Mouse (Mus musculus) myocyte (in vitro differentiated cells): ENCODE measurements around the gene Pld3. TPM values are rescaled to one million over a fixed set of nuclear protein-coding genes. Genes with fewer than 3 reads are reported as not detected.

Source experiments
- H3K27me3 ChIP-seq: one replicate; pipeline ENCODE4 v1.6.1; 2011; ENCODE audit not compliant: control insufficient read depth, insufficient read depth, insufficient read length
- H3K36me3 ChIP-seq: one replicate; pipeline ENCODE4 v1.6.1; 2011; ENCODE audit not compliant: control insufficient read depth, insufficient read depth
- H3K4me2 ChIP-seq: one replicate; pipeline ENCODE4 v1.6.1; 2011; ENCODE audit warnings: low read depth, control low read depth
- H3K4me3 ChIP-seq: one replicate; pipeline ENCODE4 v1.5.1; 2011; ENCODE audit warnings: mild to moderate bottlenecking, control low read depth, moderate library complexity
- H3K79me2 ChIP-seq: one replicate; pipeline ENCODE4 v1.6.1; 2011; ENCODE audit not compliant: control insufficient read depth, insufficient read depth
- H3ac ChIP-seq: one replicate; pipeline ENCODE4 v1.6.1; 2011; ENCODE audit not compliant: control insufficient read depth, insufficient read length
- CEBPB ChIP-seq: IDR thresholded peaks from 2 replicates; pipeline ENCODE4 v1.6.1; 2011; ENCODE audit warnings: mild to moderate bottlenecking, moderate library complexity; ENCODE audit not compliant: poor library complexity, insufficient read depth, severe bottlenecking
- E2F4 ChIP-seq: IDR thresholded peaks from one replicate; pipeline ENCODE4 v1.6.1; 2011; ENCODE audit warnings: mild to moderate bottlenecking, control low read depth, moderate library complexity; ENCODE audit not compliant: insufficient read depth
- MAX ChIP-seq: IDR thresholded peaks from one replicate; pipeline ENCODE4 v1.6.1; 2011; ENCODE audit warnings: low read depth, mild to moderate bottlenecking, control low read depth
- MYOD1 ChIP-seq, 3 experiments: IDR thresholded peaks; one replicate each; pipeline ENCODE4 v1.6.1; 2011; ENCODE audit warnings: control low read depth in 2 of 3, low read depth in 2 of 3, mild to moderate bottlenecking in 2 of 3, moderate library complexity in 1 of 3; ENCODE audit not compliant: insufficient read length in 2 of 3, control insufficient read depth in 1 of 3
- MYOG ChIP-seq, 3 experiments: IDR thresholded peaks; one replicate each; pipeline ENCODE4 v1.6.1; 2011; ENCODE audit warnings: control low read depth in 2 of 3, low read depth in 2 of 3, mild to moderate bottlenecking in 2 of 3; ENCODE audit not compliant: insufficient read length in 2 of 3, control insufficient read depth in 1 of 3, insufficient read depth in 1 of 3
- POLR2A ChIP-seq: IDR thresholded peaks from one replicate; pipeline ENCODE4 v1.6.1; 2011; ENCODE audit warnings: low read depth, mild to moderate bottlenecking, control low read depth, moderate library complexity; ENCODE audit not compliant: insufficient read length
- POLR2AphosphoS2 ChIP-seq: IDR thresholded peaks from one replicate; pipeline ENCODE4 v1.6.1; 2011; ENCODE audit warnings: low read depth, control low read depth; ENCODE audit not compliant: insufficient read length
- REST ChIP-seq: IDR thresholded peaks from one replicate; pipeline ENCODE4 v1.6.1; 2011; ENCODE audit warnings: mild to moderate bottlenecking, control low read depth, moderate library complexity; ENCODE audit not compliant: insufficient read depth, insufficient read length
- SRF ChIP-seq: IDR thresholded peaks from one replicate; pipeline ENCODE4 v1.6.1; 2011; ENCODE audit warnings: low read depth; ENCODE audit not compliant: control insufficient read depth, insufficient read length
- TCF12 ChIP-seq: IDR thresholded peaks from one replicate; pipeline ENCODE4 v1.6.1; 2011; ENCODE audit warnings: mild to moderate bottlenecking, control low read depth; ENCODE audit not compliant: poor library complexity, insufficient read depth, severe bottlenecking
- TCF3 ChIP-seq: IDR thresholded peaks from one replicate; pipeline ENCODE4 v1.6.1; 2011; ENCODE audit warnings: low read depth, control low read depth; ENCODE audit not compliant: insufficient read length
- USF1 ChIP-seq: IDR thresholded peaks from one replicate; pipeline ENCODE4 v1.6.1; 2011; ENCODE audit warnings: low read depth, mild to moderate bottlenecking, control low read depth, moderate library complexity
- polyA plus RNA-seq: library from polyadenylated mRNA; unstranded; fragments of >200 nt; fragmentation: generic; extraction: Trizol; gene quantifications from one replicate; pipeline ENCODE4 v1.2.1, GENCODE M21; 2012; ENCODE audit warnings: missing spikeins

The Pld3 gene
- polyA plus RNA-seq, 1 experiment, result 132 TPM

- H3K79me2 ChIP-seq, result no peaks in the 10 kb centered on the region
- peaks cover 21% of the 10 kb centered on the region for H3K36me3 ChIP-seq
- H3K4me2 ChIP-seq, result no peak overlapping the region
- no peaks in the 10 kb centered on the region for H3K27me3 ChIP-seq
- TF ChIP-seq POLR2AphosphoS2 (no peak), MYOD1 (IDR thresholded peaks at IDR 0.05; ENCODE audit: control insufficient read depth in 1 of 3, insufficient read length in 2 of 3, low read depth in 2 of 3) (no peak), POLR2A (no peak), TCF3 (no peak), SRF (no peak), E2F4 (no peak), MAX (no peak), USF1 (no peak), TCF12 (no peak), CEBPB (no peak), REST (no peak), MYOG (IDR thresholded peaks at IDR 0.05; ENCODE audit: control insufficient read depth in 1 of 3, insufficient read depth in 1 of 3, insufficient read length in 2 of 3, low read depth in 2 of 3) (no peak)
- H3ac ChIP-seq, result no peak overlapping the region
- no peak overlapping the region for H3K4me3 ChIP-seq
Observed at GRCm38 (mm10) chr7:27572133-27572532, 19.1 kb upstream of the Pld3 start.

- TF ChIP-seq TCF12, result no peak
- TF ChIP-seq E2F4, result no peak
- no peak for TF ChIP-seq TCF3
- TF ChIP-seq CEBPB, result no peak
- TF ChIP-seq POLR2A, result no peak
- TF ChIP-seq POLR2AphosphoS2, result no peak
- no peak for TF ChIP-seq MYOD1 (IDR thresholded peaks at IDR 0.05; ENCODE audit: control insufficient read depth in 1 of 3, insufficient read length in 2 of 3, low read depth in 2 of 3)
- TF ChIP-seq SRF, result no peak
- TF ChIP-seq USF1, result no peak
- TF ChIP-seq REST, result no peak
- TF ChIP-seq MYOG (IDR thresholded peaks at IDR 0.05; ENCODE audit: control insufficient read depth in 1 of 3, insufficient read depth in 1 of 3, insufficient read length in 2 of 3, low read depth in 2 of 3), result no peak
- no peak for TF ChIP-seq MAX
- Histone ChIP-seq H3K4me2 (no peak overlapping the region), H3K79me2 (no peaks in the 10 kb centered on the region), H3K4me3 (no peak overlapping the region), H3K36me3 (peaks cover 13% of the 10 kb centered on the region), H3K27me3 (no peaks in the 10 kb centered on the region), H3ac (no peak overlapping the region)
Observed at GRCm38 (mm10) chr7:27569580-27570224, 16.7 kb upstream of the Pld3 start.

- Histone ChIP-seq H3K4me2 (peak overlapping the region; percentile 88), H3K36me3 (peaks cover 4% of the 10 kb centered on the region), H3K79me2 (peaks cover 11% of the 10 kb centered on the region), H3K27me3 (no peaks in the 10 kb centered on the region), H3K4me3 (peak overlapping the region; percentile 17), H3ac (no peak overlapping the region)
- peak; percentile 72 to 92 (median 87) for TF ChIP-seq MYOG (IDR thresholded peaks at IDR 0.05; ENCODE audit: control insufficient read depth in 1 of 3, insufficient read depth in 1 of 3, insufficient read length in 2 of 3, low read depth in 2 of 3)
- TF ChIP-seq SRF, result no peak
- TF ChIP-seq E2F4, result no peak
- TF ChIP-seq TCF12, result peak; percentile 58
- TF ChIP-seq POLR2A, result no peak
- peak; percentile 13 for TF ChIP-seq TCF3
- no peak for TF ChIP-seq REST
- peak; percentile 36 to 92 (median 91) for TF ChIP-seq MYOD1 (IDR thresholded peaks at IDR 0.05; ENCODE audit: control insufficient read depth in 1 of 3, insufficient read length in 2 of 3, low read depth in 2 of 3)
- TF ChIP-seq CEBPB, result no peak
- TF ChIP-seq POLR2AphosphoS2, result no peak
- no peak for TF ChIP-seq MAX
- no peak for TF ChIP-seq USF1
Observed at GRCm38 (mm10) chr7:27560978-27561377, 8.0 kb upstream of the Pld3 start.

GRCm38 (mm10) chr7:27560291-27560887 lies 7.4 kb upstream of the Pld3 start:
- H3ac ChIP-seq, result no peak overlapping the region
- peak overlapping the region; percentile 17 for H3K4me3 ChIP-seq
- H3K27me3 ChIP-seq, result no peaks in the 10 kb centered on the region
- TF ChIP-seq SRF (no peak), TCF3 (no peak), TCF12 (peak; percentile 41), MYOD1 (IDR thresholded peaks at IDR 0.05; ENCODE audit: control insufficient read depth in 1 of 3, insufficient read length in 2 of 3, low read depth in 2 of 3) (peak; percentile 84 to 94 (median 93)), POLR2AphosphoS2 (peak; percentile 29), POLR2A (peak; percentile 36), MYOG (IDR thresholded peaks at IDR 0.05; ENCODE audit: control insufficient read depth in 1 of 3, insufficient read depth in 1 of 3, insufficient read length in 2 of 3, low read depth in 2 of 3) (peak; percentile 74 to 88 (median 78)), E2F4 (no peak)
- H3K79me2 ChIP-seq, result peaks cover 15% of the 10 kb centered on the region
- H3K36me3 ChIP-seq, result peaks cover 4% of the 10 kb centered on the region
- H3K4me2 ChIP-seq, result peak overlapping the region; percentile 88
